Mouse (Mus musculus) stomach, postnatal 0 days (tissue): ENCODE data around the gene Gm45233. TPM values are rescaled to one million over a fixed set of nuclear protein-coding genes. Genes with fewer than 3 reads are reported as not detected.

Experiments used
- ATAC-seq: fragments of 200-750 bp; cut with Nextera tagmentation; 2 replicates; pipeline ENCODE4 v1.8.0; 2017; ENCODE audit not compliant: low FRiP score, low TSS enrichment
- DNase-seq: peaks from one replicate; pipeline ENCODE4 v3.0.0-alpha.2; 2016; ENCODE audit warnings: low spot score
- H3K27ac ChIP-seq: fragments of 300-500 bp; sonication (generic); replicated peaks from 2 replicates; pipeline ENCODE4 v1.5.1; 2014; ENCODE audit warnings: mild to moderate bottlenecking, control low read depth
- H3K27me3 ChIP-seq: fragments of 300-500 bp; sonication (generic); 2 replicates; pipeline ENCODE4 v1.6.1; 2014; ENCODE audit warnings: low read length; ENCODE audit not compliant: control insufficient read depth, insufficient read depth
- H3K36me3 ChIP-seq: fragments of 300-500 bp; sonication (generic); 2 replicates; pipeline ENCODE4 v1.6.1; 2014; ENCODE audit warnings: low read length, mixed read lengths; ENCODE audit not compliant: control insufficient read depth, insufficient read depth
- H3K4me1 ChIP-seq: fragments of 300-500 bp; sonication (generic); replicated peaks from 2 replicates; pipeline ENCODE4 v1.6.1; 2014; ENCODE audit warnings: antibody characterized with exemption; ENCODE audit not compliant: control insufficient read depth, insufficient read depth
- H3K4me2 ChIP-seq: fragments of 300-500 bp; sonication (generic); replicated peaks from 2 replicates; pipeline ENCODE4 v1.6.1; 2014; ENCODE audit warnings: low read depth, mild to moderate bottlenecking, control low read depth, moderate library complexity
- H3K4me3 ChIP-seq: fragments of 300-500 bp; sonication (generic); 2 replicates; pipeline ENCODE4 v1.5.1; 2014; ENCODE audit warnings: low read depth, low read length, control low read depth
- H3K9ac ChIP-seq: fragments of 300-500 bp; sonication (generic); 2 replicates; pipeline ENCODE4 v1.6.1; 2014; ENCODE audit warnings: mild to moderate bottlenecking, low read length, control low read depth, mixed read lengths
- H3K9me3 ChIP-seq: fragments of 300-500 bp; sonication (generic); 2 replicates; pipeline ENCODE4 v1.6.1; 2016; ENCODE audit warnings: low read length; ENCODE audit not compliant: control insufficient read depth
- CTCF ChIP-seq: IDR thresholded peaks from 2 replicates; pipeline ENCODE4 v1.5.1; 2016; ENCODE audit warnings: antibody characterized with exemption, low read depth, mild to moderate bottlenecking, moderate library complexity
- EP300 ChIP-seq: optimal IDR thresholded peaks from 2 replicates; pipeline ENCODE3; 2016; ENCODE audit warnings: antibody characterized with exemption
- WGBS: fragments of 180-500 bp; shearing (Covaris S2); extraction: QIAGEN DNeasy Blood & Tissue Kit; methylation state at CpG from one replicate; pipeline ENCODE4 v1.1.7; 2014; 5-methylcytosine and 5-hydroxymethylcytosine counted together
- polyA plus RNA-seq: library from polyadenylated mRNA; unstranded; fragments of >200 nt; fragmentation: Nextera tagmentation; extraction: Ambion mirVana; gene quantifications from 2 replicates; pipeline ENCODE4 v1.2.1, GENCODE M21; 2015

The Gm45233 gene
- polyA plus RNA-seq, 1 experiment from 2014 or later, result 0.46 TPM

GRCm38 (mm10) chr7:43482090-43482716 is 38.3 kb downstream of the Gm45233 start:
- no peaks in the 10 kb centered on the region for H3K9me3 ChIP-seq
- ATAC-seq (no peak; the same call in 1 of the 2 replicates), DNase-seq (no peak)
- H3K36me3 ChIP-seq, result no peaks in the 10 kb centered on the region
- no peak overlapping the region for H3K4me2 ChIP-seq
- H3K4me3 ChIP-seq, result no peak overlapping the region
- no peaks in the 10 kb centered on the region for H3K4me1 ChIP-seq
- no peak overlapping the region for H3K27ac ChIP-seq
- H3K9ac ChIP-seq, result no peak overlapping the region
- H3K27me3 ChIP-seq, result no peaks in the 10 kb centered on the region
- WGBS, result 64% methylated on average over 8 of the region's 8 CpGs
- TF ChIP-seq EP300 (no peak), CTCF (no peak)

GRCm38 (mm10) chr7:43483236-43483635 is 39.3 kb downstream of the Gm45233 start:
- H3K4me1 ChIP-seq, result no peaks in the 10 kb centered on the region
- no peak for ATAC-seq
- no peak overlapping the region for H3K9ac ChIP-seq
- H3K27ac ChIP-seq, result no peak overlapping the region
- no peak for DNase-seq
- WGBS, result 7% methylated on average over 10 of the region's 10 CpGs
- no peak overlapping the region for H3K4me2 ChIP-seq
- no peak for TF ChIP-seq CTCF
- no peak for TF ChIP-seq EP300
- no peaks in the 10 kb centered on the region for H3K27me3 ChIP-seq
- no peaks in the 10 kb centered on the region for H3K9me3 ChIP-seq
- no peak overlapping the region for H3K4me3 ChIP-seq
- no peaks in the 10 kb centered on the region for H3K36me3 ChIP-seq

GRCm38 (mm10) chr7:43488646-43489045 is 44.7 kb downstream of the Gm45233 start:
- Histone ChIP-seq H3K4me1 (no peaks in the 10 kb centered on the region), H3K27ac (no peak overlapping the region), H3K36me3 (no peaks in the 10 kb centered on the region), H3K9ac (no peak overlapping the region), H3K4me3 (no peak overlapping the region), H3K9me3 (no peaks in the 10 kb centered on the region), H3K27me3 (no peaks in the 10 kb centered on the region), H3K4me2 (no peak overlapping the region)
- DNase-seq (no peak), ATAC-seq (no peak)
- 35% methylated on average over 5 of the region's 5 CpGs for WGBS
- TF ChIP-seq CTCF (no peak), EP300 (no peak)

GRCm38 (mm10) chr7:43489631-43490125 is 45.8 kb downstream of the Gm45233 start, which contains the start of gene Iglon5:
Iglon5 (minus strand) TSS chr7:43490075.
- H3K4me3 ChIP-seq, result peak within 1 kb of the TSS; percentile 41
- ATAC-seq, result peak; percentile 21; the same call in 1 of the 2 replicates
- peak within 1 kb of the TSS; percentile 65 for H3K4me2 ChIP-seq
- no peaks in the 10 kb centered on the region for H3K9me3 ChIP-seq
- DNase-seq, result no peak
- no peaks in the 10 kb centered on the region for H3K36me3 ChIP-seq
- no peak within 1 kb of the TSS for H3K27ac ChIP-seq
- peak within 1 kb of the TSS; percentile 55 for H3K9ac ChIP-seq
- no peaks in the 10 kb centered on the region for H3K4me1 ChIP-seq
- TF ChIP-seq EP300 (no peak), CTCF (no peak)
- WGBS, result 1% methylated on average over 24 of the region's 41 CpGs
- no peaks in the 10 kb centered on the region for H3K27me3 ChIP-seq

GRCm38 (mm10) chr7:43490182-43490584 is 46.3 kb downstream of the Gm45233 start:
- H3K4me3 ChIP-seq, result peak overlapping the region; percentile 41
- H3K9me3 ChIP-seq, result no peaks in the 10 kb centered on the region
- H3K9ac ChIP-seq, result no peak overlapping the region; the same call in 1 of the 2 replicates
- WGBS, result 0% methylated on average over 8 of the region's 13 CpGs
- H3K27ac ChIP-seq, result no peak overlapping the region
- TF ChIP-seq CTCF, result no peak
- TF ChIP-seq EP300, result no peak
- H3K4me1 ChIP-seq, result no peaks in the 10 kb centered on the region
- peak overlapping the region; percentile 65 for H3K4me2 ChIP-seq
- DNase-seq, result peak; percentile 54
- no peaks in the 10 kb centered on the region for H3K27me3 ChIP-seq
- no peaks in the 10 kb centered on the region for H3K36me3 ChIP-seq
- peak; percentile 60; the same call in 1 of the 2 replicates for ATAC-seq

- no peaks in the 10 kb centered on the region for H3K36me3 ChIP-seq
- DNase-seq (no peak), ATAC-seq (no peak)
- H3K9me3 ChIP-seq, result no peaks in the 10 kb centered on the region
- no peak overlapping the region for H3K4me2 ChIP-seq
- no peak for TF ChIP-seq EP300
- no peak for TF ChIP-seq CTCF
- H3K9ac ChIP-seq, result no peak overlapping the region
- no peaks in the 10 kb centered on the region for H3K27me3 ChIP-seq
- WGBS, result 57% methylated on average over 9 of the region's 9 CpGs
- no peak overlapping the region for H3K4me3 ChIP-seq
- H3K4me1 ChIP-seq, result no peaks in the 10 kb centered on the region
- H3K27ac ChIP-seq, result no peak overlapping the region
Measured at GRCm38 (mm10) chr7:43490861-43491260, 46.9 kb downstream of the Gm45233 start.
